Mouse (Mus musculus): ENCODE data around the gene Atg13. TPM values are rescaled to one million over a fixed set of nuclear protein-coding genes. Genes with fewer than 3 reads are reported as not detected.

The Atg13 gene
- total RNA-seq, 4 experiments from 2014 or later = 67.1 to 87.7 (median 74.4) TPM

GRCm38 (mm10) chr2:91695436-91696224 is 14.7 kb downstream of the Atg13 start:
- DNase-seq (ENCODE audit: low spot score in 2 of 2) = peak; percentile 43 to 48

GRCm38 (mm10) chr2:91689452-91689851 is 20.9 kb downstream of the Atg13 start:
- peak; percentile 54 to 73 for DNase-seq (ENCODE audit: low spot score in 2 of 2)

- DNase-seq (ENCODE audit: low spot score in 2 of 2) = no peak
These were observed 26.5 kb downstream of the Atg13 start for GRCm38 (mm10) chr2:91683919-91684318.

GRCm38 (mm10) chr2:91682850-91683249 is 27.5 kb downstream of the Atg13 start:
- peak in 1 of 2 experiments; percentile 42 for DNase-seq (ENCODE audit: low spot score in 2 of 2)

GRCm38 (mm10) chr2:91676961-91677360 is 33.4 kb downstream of the Atg13 start:
- DNase-seq (ENCODE audit: low spot score in 2 of 2) = no peak

GRCm38 (mm10) chr2:91676420-91676819 is 34.0 kb downstream of the Atg13 start:
- no peak for DNase-seq (ENCODE audit: low spot score in 2 of 2)

GRCm38 (mm10) chr2:91674895-91675294 is 35.5 kb downstream of the Atg13 start:
- DNase-seq (ENCODE audit: low spot score in 2 of 2) = peak; percentile 59 to 77

GRCm38 (mm10) chr2:91673587-91673986 is 36.8 kb downstream of the Atg13 start:
- no peak for DNase-seq (ENCODE audit: low spot score in 2 of 2)

- DNase-seq (ENCODE audit: low spot score in 2 of 2) = no peak
These were observed 40.3 kb downstream of the Atg13 start for GRCm38 (mm10) chr2:91670038-91670437.

- no peak for DNase-seq (ENCODE audit: low spot score in 2 of 2)
These were observed 41.0 kb downstream of the Atg13 start for GRCm38 (mm10) chr2:91669326-91669725.

GRCm38 (mm10) chr2:91667747-91668146 is 42.6 kb downstream of the Atg13 start:
- no peak for DNase-seq (ENCODE audit: low spot score in 2 of 2)

GRCm38 (mm10) chr2:91666386-91666910 is 43.9 kb downstream of the Atg13 start:
- DNase-seq (ENCODE audit: low spot score in 2 of 2) = no peak

- no peak for DNase-seq (ENCODE audit: low spot score in 2 of 2)
These were observed 45.6 kb downstream of the Atg13 start for GRCm38 (mm10) chr2:91664780-91665179.

GRCm38 (mm10) chr2:91660981-91661380 is 49.4 kb downstream of the Atg13 start:
- no peak for DNase-seq (ENCODE audit: low spot score in 2 of 2)

- DNase-seq (ENCODE audit: low spot score in 2 of 2) = no peak
These were observed 50.7 kb downstream of the Atg13 start for GRCm38 (mm10) chr2:91659657-91660056.

GRCm38 (mm10) chr2:91656774-91657173 is 53.6 kb downstream of the Atg13 start:
- DNase-seq (ENCODE audit: low spot score in 2 of 2) = no peak

- no peak for DNase-seq (ENCODE audit: low spot score in 2 of 2)
These were observed 54.5 kb downstream of the Atg13 start for GRCm38 (mm10) chr2:91655827-91656226.

GRCm38 (mm10) chr2:91655388-91655787 is 55.0 kb downstream of the Atg13 start:
- DNase-seq (ENCODE audit: low spot score in 2 of 2) = no peak

- no peak for DNase-seq (ENCODE audit: low spot score in 2 of 2)
These were observed 57.5 kb downstream of the Atg13 start for GRCm38 (mm10) chr2:91652863-91653262.

GRCm38 (mm10) chr2:91651458-91652258 is 58.7 kb downstream of the Atg13 start:
- no peak for DNase-seq (ENCODE audit: low spot score in 2 of 2)

- no peak for DNase-seq (ENCODE audit: low spot score in 2 of 2)
These were observed 59.9 kb downstream of the Atg13 start for GRCm38 (mm10) chr2:91650360-91650995.
